13 mouse cellular contexts compared by ENCODE assay signal in genomic region chr4:105469300-105469821, GRCm38 (mm10).
"Had no signal": no experiment of that assay in that cellular context is flagged by ENCODE, and none has a peak within 500 bp of the region (broad histone marks: within the 10 kb centered on the region; RNA-seq: fewer than 3 reads in every experiment).

No protein-coding gene starts in this region.

- H3K4me3 ChIP-seq: kidney, embryonic 15.5 days; left cerebral cortex, adult 2 months; limb, embryonic 10.5 days; midbrain, embryonic 10.5 days; neural tube, embryonic 12.5 days had no signal

- H3K27me3 ChIP-seq: kidney, embryonic 15.5 days; neural tube, embryonic 12.5 days had no signal

- DNase-seq: kidney, postnatal 14 days; lung, embryonic 14.5 days; lung, postnatal 10 days; lung, postnatal 4 days; midbrain, embryonic 14.5 days; thymus, postnatal 14 days had no signal

- H3K27ac ChIP-seq: kidney, embryonic 15.5 days; left cerebral cortex, adult 2 months; limb, embryonic 10.5 days; midbrain, embryonic 10.5 days; neural tube, embryonic 12.5 days; stomach, postnatal 0 days had no signal

- H3K4me2 ChIP-seq: kidney, embryonic 15.5 days; liver, embryonic 11.5 days; lung, embryonic 14.5 days; neural tube, embryonic 12.5 days had no signal

- H3K9ac ChIP-seq: kidney, embryonic 15.5 days; lung, embryonic 14.5 days; neural tube, embryonic 12.5 days had no signal

- H3K9me3 ChIP-seq: kidney, embryonic 15.5 days; limb, embryonic 10.5 days; midbrain, embryonic 10.5 days; neural tube, embryonic 12.5 days had no signal

- H3K36me3 ChIP-seq: kidney, embryonic 15.5 days; limb, embryonic 10.5 days; midbrain, embryonic 10.5 days; neural tube, embryonic 12.5 days had no signal

- H3K4me1 ChIP-seq: kidney, embryonic 15.5 days; neural tube, embryonic 12.5 days had no signal
